Mouse (Mus musculus) MEL (cell line): ENCODE data around the gene Tm4sf20.

ENCODE experiments used
- CTCF ChIP-seq, 3 experiments: IDR thresholded peaks in 2 of 3; conservative IDR thresholded peaks in 1 of 3; 2 replicates each; pipeline ENCODE4 v1.5.1; 2011 to 2012; ENCODE audit warnings: low read length in 3 of 3, low read depth in 2 of 3, mild to moderate bottlenecking in 2 of 3, improper control_type of control experiment in 1 of 3, inconsistent platforms in 1 of 3, mixed read lengths in 1 of 3, moderate library complexity in 1 of 3; ENCODE audit not compliant: control insufficient read depth in 1 of 3, insufficient read depth in 1 of 3, poor library complexity in 1 of 3, severe bottlenecking in 1 of 3
- MYB ChIP-seq: IDR thresholded peaks from 2 replicates; pipeline ENCODE4 v1.6.1; 2011; ENCODE audit warnings: mild to moderate bottlenecking, low read depth, low read length, improper control_type of control experiment

DNA sequence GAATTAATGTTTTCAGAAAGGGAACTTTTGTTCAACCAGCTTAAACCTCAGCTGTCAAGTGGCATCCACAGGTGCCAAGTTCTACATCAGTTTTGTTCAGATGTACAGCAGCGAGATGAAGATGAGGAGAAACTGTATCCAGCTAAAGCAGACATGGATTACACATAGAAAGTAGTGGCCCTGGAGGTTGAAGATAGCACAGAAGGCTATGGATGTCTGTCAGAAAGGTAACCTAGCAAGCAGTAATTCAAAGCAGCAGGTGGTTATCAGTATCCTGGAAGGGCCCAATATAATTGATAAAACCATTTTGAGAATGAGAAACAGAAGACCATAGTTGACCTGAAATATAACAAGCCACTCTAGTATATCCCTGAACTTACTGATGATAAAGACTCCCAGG lies 34.9 kb downstream of the Tm4sf20 start:
- TF ChIP-seq CTCF (IDR thresholded peaks at IDR 0.05 in 2 of 3, conservative IDR thresholded peaks at IDR 0.05 in 1 of 3; ENCODE audit: control insufficient read depth in 1 of 3, insufficient read depth in 1 of 3, low read depth in 2 of 3, low read length in 3 of 3, poor library complexity in 1 of 3, severe bottlenecking in 1 of 3), result no peak
- no peak for TF ChIP-seq MYB
